Mouse (Mus musculus): ENCODE measurements at regions not wholly inside any gene's neighbourhood (a gene's known extent, or its start where the extent isn't known, plus 50 kb on each side); places are given as distances from the start of the nearest gene placed in this dataset.

- Histone ChIP-seq H3K36me3 (ENCODE audit: control insufficient read depth, insufficient read depth, low read length) (no peaks in the 10 kb centered on the region), H3K27me3 (ENCODE audit: control insufficient read depth, insufficient read depth, low read depth, low read length) (no peaks in the 10 kb centered on the region), H3K4me2 (ENCODE audit: low read length) (no peak overlapping the region), H3K4me3 (ENCODE audit: low read depth, low read length) (no peak overlapping the region), H3K27ac (ENCODE audit: low read length) (no peak overlapping the region), H3K9me3 (replicated peaks; ENCODE audit: control insufficient read depth, low read length, poor library complexity, severe bottlenecking) (no peaks in the 10 kb centered on the region), H3K4me1 (ENCODE audit: control insufficient read depth, insufficient read depth, low read length) (no peaks in the 10 kb centered on the region), H3K9ac (ENCODE audit: low read depth, low read length) (no peak overlapping the region)
- ATAC-seq, result no peak
- 84% methylated on average over 2 of the region's 2 CpGs for WGBS
Observed at GRCm38 (mm10) chr1:137800752-137801151, 374.8 kb downstream of the Ptprc start.

GRCm38 (mm10) chr1:137788789-137789188 lies 386.7 kb downstream of the Ptprc start:
- Histone ChIP-seq H3K36me3 (ENCODE audit: control insufficient read depth, insufficient read depth, low read length) (no peaks in the 10 kb centered on the region), H3K4me2 (ENCODE audit: low read length) (no peak overlapping the region), H3K9me3 (replicated peaks; ENCODE audit: control insufficient read depth, low read length, poor library complexity, severe bottlenecking) (no peaks in the 10 kb centered on the region), H3K27ac (ENCODE audit: low read length) (no peak overlapping the region), H3K9ac (ENCODE audit: low read depth, low read length) (no peak overlapping the region), H3K4me1 (ENCODE audit: control insufficient read depth, insufficient read depth, low read length) (no peaks in the 10 kb centered on the region), H3K27me3 (ENCODE audit: control insufficient read depth, insufficient read depth, low read depth, low read length) (no peaks in the 10 kb centered on the region), H3K4me3 (ENCODE audit: low read depth, low read length) (no peak overlapping the region)
- ATAC-seq, result no peak
- WGBS, result 91% methylated on average over 3 of the region's 3 CpGs

GRCm38 (mm10) chr1:137786653-137787052 lies 388.9 kb downstream of the Ptprc start:
- Histone ChIP-seq H3K9ac (ENCODE audit: low read depth, low read length) (no peak overlapping the region), H3K4me3 (ENCODE audit: low read depth, low read length) (no peak overlapping the region), H3K4me2 (ENCODE audit: low read length) (no peak overlapping the region), H3K4me1 (ENCODE audit: control insufficient read depth, insufficient read depth, low read length) (no peaks in the 10 kb centered on the region), H3K27me3 (ENCODE audit: control insufficient read depth, insufficient read depth, low read depth, low read length) (no peaks in the 10 kb centered on the region), H3K9me3 (replicated peaks; ENCODE audit: control insufficient read depth, low read length, poor library complexity, severe bottlenecking) (no peaks in the 10 kb centered on the region), H3K36me3 (ENCODE audit: control insufficient read depth, insufficient read depth, low read length) (no peaks in the 10 kb centered on the region), H3K27ac (ENCODE audit: low read length) (no peak overlapping the region)
- 0 out of 2 replicates have a peak, but pooled peaks have one; percentile 17 for ATAC-seq

DNA sequence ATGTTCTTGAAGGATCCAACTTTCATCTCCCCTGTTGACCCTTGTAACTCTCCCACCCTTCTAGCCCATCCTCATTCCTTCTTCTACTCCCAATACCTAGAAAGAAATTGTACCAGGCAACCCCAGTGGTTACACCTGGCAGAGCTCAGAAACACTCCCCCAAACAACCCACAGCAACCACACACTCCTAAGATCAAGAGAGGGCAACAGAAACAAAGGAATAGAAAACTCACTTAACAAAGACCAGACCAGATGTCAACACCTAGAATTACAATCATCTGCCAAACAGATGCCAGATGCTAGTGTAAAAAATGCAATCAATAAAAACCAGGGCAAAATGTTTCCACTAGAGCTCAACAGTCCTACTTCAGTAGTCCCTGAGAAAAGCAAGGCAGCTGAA lies 400.9 kb downstream of the Ptprc start:
- no peak for ATAC-seq
- no peaks in the 10 kb centered on the region for H3K36me3 ChIP-seq (ENCODE audit: control insufficient read depth, insufficient read depth, low read length)
- no peak overlapping the region for H3K9ac ChIP-seq (ENCODE audit: low read depth, low read length)
- H3K4me1 ChIP-seq (ENCODE audit: control insufficient read depth, insufficient read depth, low read length), result no peaks in the 10 kb centered on the region
- no peak overlapping the region for H3K4me3 ChIP-seq (ENCODE audit: low read depth, low read length)
- no peaks in the 10 kb centered on the region for H3K9me3 ChIP-seq (replicated peaks; ENCODE audit: control insufficient read depth, low read length, poor library complexity, severe bottlenecking)
- H3K27ac ChIP-seq (ENCODE audit: low read length), result no peak overlapping the region
- H3K4me2 ChIP-seq (ENCODE audit: low read length), result no peak overlapping the region
- H3K27me3 ChIP-seq (ENCODE audit: control insufficient read depth, insufficient read depth, low read depth, low read length), result no peaks in the 10 kb centered on the region

DNA sequence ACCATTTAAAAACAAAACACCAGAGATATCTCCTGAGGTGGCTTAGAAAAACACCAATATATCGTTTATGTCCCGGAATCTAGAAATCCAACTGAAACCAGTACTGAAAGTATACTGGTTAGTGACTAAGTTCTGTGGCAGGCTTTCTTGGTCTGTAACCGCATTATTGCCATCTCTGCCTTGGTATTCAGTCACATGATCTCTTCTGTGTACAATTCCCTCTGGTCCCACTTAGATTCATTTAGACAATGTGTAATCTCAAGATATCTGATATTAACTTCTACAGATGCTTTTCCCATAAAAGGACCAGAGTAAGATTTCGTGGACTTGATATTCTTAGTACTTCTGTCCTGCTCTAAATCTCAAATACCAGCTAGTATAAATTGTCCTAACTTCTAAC lies 414.7 kb downstream of the Ptprc start:
- Histone ChIP-seq H3K9me3 (replicated peaks; ENCODE audit: control insufficient read depth, low read length, poor library complexity, severe bottlenecking) (no peaks in the 10 kb centered on the region), H3K4me1 (ENCODE audit: control insufficient read depth, insufficient read depth, low read length) (no peaks in the 10 kb centered on the region), H3K27ac (ENCODE audit: low read length) (no peak overlapping the region), H3K4me3 (ENCODE audit: low read depth, low read length) (no peak overlapping the region), H3K27me3 (ENCODE audit: control insufficient read depth, insufficient read depth, low read depth, low read length) (no peaks in the 10 kb centered on the region), H3K36me3 (ENCODE audit: control insufficient read depth, insufficient read depth, low read length) (no peaks in the 10 kb centered on the region), H3K9ac (ENCODE audit: low read depth, low read length) (no peak overlapping the region), H3K4me2 (ENCODE audit: low read length) (no peak overlapping the region)
- WGBS, result 93% methylated on average over 4 of the region's 4 CpGs
- ATAC-seq, result no peak

DNA sequence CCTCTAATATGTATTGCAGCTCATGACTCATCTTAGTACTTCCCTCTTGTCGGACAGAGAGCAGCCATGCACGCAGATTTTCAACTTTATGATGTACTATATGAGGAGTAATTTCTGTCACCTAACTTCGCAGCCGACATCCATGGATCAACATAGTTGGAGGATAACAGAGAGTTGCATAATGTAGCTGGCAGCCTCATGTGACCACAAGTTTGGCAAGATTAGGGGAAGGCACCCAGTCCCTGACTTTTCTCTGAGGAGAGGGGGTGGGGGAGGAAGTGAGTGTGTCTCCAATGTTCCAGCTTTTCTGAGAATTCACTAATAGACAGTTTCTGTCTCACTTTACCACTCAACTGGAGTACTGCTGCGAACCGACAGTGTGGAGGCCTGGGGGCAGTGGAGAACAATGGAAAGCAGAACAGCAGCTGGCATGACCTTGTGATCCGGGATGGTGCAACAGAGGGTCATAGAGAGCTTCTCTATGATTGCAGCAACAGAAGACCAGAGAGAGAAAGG lies 424.0 kb downstream of the Ptprc start:
- 77% methylated on average over 7 of the region's 7 CpGs for WGBS
- no peak for ATAC-seq
- no peak overlapping the region for H3K4me3 ChIP-seq (ENCODE audit: low read depth, low read length)
- no peak overlapping the region for H3K4me2 ChIP-seq (ENCODE audit: low read length)
- H3K27me3 ChIP-seq (ENCODE audit: control insufficient read depth, insufficient read depth, low read depth, low read length), result no peaks in the 10 kb centered on the region
- H3K4me1 ChIP-seq (ENCODE audit: control insufficient read depth, insufficient read depth, low read length), result no peaks in the 10 kb centered on the region
- H3K36me3 ChIP-seq (ENCODE audit: control insufficient read depth, insufficient read depth, low read length), result no peaks in the 10 kb centered on the region
- no peak overlapping the region for H3K9ac ChIP-seq (ENCODE audit: low read depth, low read length)
- H3K27ac ChIP-seq (ENCODE audit: low read length), result no peak overlapping the region
- H3K9me3 ChIP-seq (replicated peaks; ENCODE audit: control insufficient read depth, low read length, poor library complexity, severe bottlenecking), result no peaks in the 10 kb centered on the region

GRCm38 (mm10) chr1:137750894-137751293 lies 424.6 kb downstream of the Ptprc start:
- no peak for ATAC-seq
- H3K36me3 ChIP-seq (ENCODE audit: control insufficient read depth, insufficient read depth, low read length), result no peaks in the 10 kb centered on the region
- H3K4me1 ChIP-seq (ENCODE audit: control insufficient read depth, insufficient read depth, low read length), result no peaks in the 10 kb centered on the region
- no peak overlapping the region for H3K4me2 ChIP-seq (ENCODE audit: low read length)
- no peak overlapping the region for H3K4me3 ChIP-seq (ENCODE audit: low read depth, low read length)
- H3K9ac ChIP-seq (ENCODE audit: low read depth, low read length), result no peak overlapping the region
- no peak overlapping the region for H3K27ac ChIP-seq (ENCODE audit: low read length)
- WGBS, result 71% methylated on average over 5 of the region's 5 CpGs
- H3K9me3 ChIP-seq (replicated peaks; ENCODE audit: control insufficient read depth, low read length, poor library complexity, severe bottlenecking), result no peaks in the 10 kb centered on the region
- H3K27me3 ChIP-seq (ENCODE audit: control insufficient read depth, insufficient read depth, low read depth, low read length), result no peaks in the 10 kb centered on the region

- no peaks in the 10 kb centered on the region for H3K27me3 ChIP-seq (ENCODE audit: control insufficient read depth, insufficient read depth, low read depth, low read length)
- ATAC-seq, result no peak
- H3K4me2 ChIP-seq (ENCODE audit: low read length), result no peak overlapping the region
- no peaks in the 10 kb centered on the region for H3K9me3 ChIP-seq (replicated peaks; ENCODE audit: control insufficient read depth, low read length, poor library complexity, severe bottlenecking)
- no peak overlapping the region for H3K9ac ChIP-seq (ENCODE audit: low read depth, low read length)
- no peak overlapping the region for H3K27ac ChIP-seq (ENCODE audit: low read length)
- WGBS, result 76% methylated on average over 2 of the region's 2 CpGs
- no peaks in the 10 kb centered on the region for H3K4me1 ChIP-seq (ENCODE audit: control insufficient read depth, insufficient read depth, low read length)
- no peaks in the 10 kb centered on the region for H3K36me3 ChIP-seq (ENCODE audit: control insufficient read depth, insufficient read depth, low read length)
- H3K4me3 ChIP-seq (ENCODE audit: low read depth, low read length), result no peak overlapping the region
Observed at GRCm38 (mm10) chr1:137746129-137746528, 429.4 kb downstream of the Ptprc start.

GRCm38 (mm10) chr1:137738157-137738851 lies 437.2 kb downstream of the Ptprc start:
- H3K4me2 ChIP-seq (ENCODE audit: low read length), result no peak overlapping the region
- no peak overlapping the region for H3K4me3 ChIP-seq (ENCODE audit: low read depth, low read length)
- H3K9me3 ChIP-seq (replicated peaks; ENCODE audit: control insufficient read depth, low read length, poor library complexity, severe bottlenecking), result no peaks in the 10 kb centered on the region
- H3K9ac ChIP-seq (ENCODE audit: low read depth, low read length), result no peak overlapping the region
- no peak overlapping the region for H3K27ac ChIP-seq (ENCODE audit: low read length)
- H3K36me3 ChIP-seq (ENCODE audit: control insufficient read depth, insufficient read depth, low read length), result no peaks in the 10 kb centered on the region
- no peak for ATAC-seq
- H3K4me1 ChIP-seq (ENCODE audit: control insufficient read depth, insufficient read depth, low read length), result no peaks in the 10 kb centered on the region
- 37% methylated on average over 1 of the region's 1 CpGs for WGBS
- H3K27me3 ChIP-seq (ENCODE audit: control insufficient read depth, insufficient read depth, low read depth, low read length), result no peaks in the 10 kb centered on the region
